Mouse (Mus musculus) activated CD4-positive, CD25-positive, alpha-beta regulatory T cell, adult 4 months (primary cell): ENCODE measurements around the gene Klk1b9. TPM values are rescaled to one million over a fixed set of nuclear protein-coding genes. Genes with fewer than 3 reads are reported as not detected.
"Not testable (repeated sequence)": the region's sequence is repeated elsewhere in the genome, so short reads cannot be mapped to it uniquely, and the experiment has no call there.

ENCODE experiments used
- ATAC-seq: one replicate; pipeline ENCODE4 v1.8.0; 2017
- polyA plus RNA-seq, 2 experiments: library from polyadenylated mRNA; unstranded; fragments of 100-300 nt; shearing (Covaris generic); gene quantifications; one replicate each; pipeline ENCODE4 v1.2.1; 2017

The Klk1b9 gene
- not detected for polyA plus RNA-seq

DNA sequence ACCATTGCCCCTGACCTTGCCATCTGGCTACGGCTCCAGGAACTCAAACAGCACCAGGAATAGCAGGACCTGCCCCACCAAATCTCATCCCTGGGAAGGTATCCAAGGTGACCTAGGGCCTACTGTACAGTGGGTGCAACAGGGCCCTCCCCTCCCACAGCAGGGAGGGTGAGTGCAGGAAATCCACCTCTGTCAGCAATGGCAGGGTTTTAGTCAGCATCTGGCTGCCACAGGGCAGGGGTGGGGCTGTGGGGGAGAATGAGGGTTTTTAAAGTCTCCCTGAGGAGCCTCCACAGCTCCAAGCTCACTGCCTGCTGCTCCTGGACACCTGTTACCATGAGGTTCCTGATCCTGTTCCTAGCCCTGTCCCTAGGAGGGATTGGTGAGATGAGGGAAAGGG lies at the start of gene Klk1b9:
TSS of gene Klk1b9 (plus strand) at position 301 of the 400 bp plus-strand sequence.
- ATAC-seq: not testable (repeated sequence)

DNA sequence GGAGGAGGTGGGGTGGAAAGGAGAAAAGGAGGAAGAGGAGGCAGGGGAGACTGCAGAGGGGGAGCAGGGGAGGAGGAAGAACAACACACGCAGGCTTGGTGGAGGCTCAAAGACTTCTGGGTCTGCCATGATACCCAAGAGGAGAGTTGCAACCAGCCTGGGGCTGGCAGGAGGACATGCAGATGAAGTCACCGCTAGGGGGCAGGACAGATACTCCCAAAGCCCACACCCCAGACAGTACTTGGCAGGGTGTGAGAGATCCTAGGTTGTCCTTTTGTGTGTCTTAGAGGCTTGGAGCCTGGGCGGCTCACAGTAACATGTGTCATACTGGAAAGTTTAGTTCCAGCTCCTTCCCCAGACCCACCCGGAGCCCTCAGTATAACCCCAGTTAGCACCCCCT lies 47.3 kb upstream of the Klk1b9 start:
- no peak for ATAC-seq

DNA sequence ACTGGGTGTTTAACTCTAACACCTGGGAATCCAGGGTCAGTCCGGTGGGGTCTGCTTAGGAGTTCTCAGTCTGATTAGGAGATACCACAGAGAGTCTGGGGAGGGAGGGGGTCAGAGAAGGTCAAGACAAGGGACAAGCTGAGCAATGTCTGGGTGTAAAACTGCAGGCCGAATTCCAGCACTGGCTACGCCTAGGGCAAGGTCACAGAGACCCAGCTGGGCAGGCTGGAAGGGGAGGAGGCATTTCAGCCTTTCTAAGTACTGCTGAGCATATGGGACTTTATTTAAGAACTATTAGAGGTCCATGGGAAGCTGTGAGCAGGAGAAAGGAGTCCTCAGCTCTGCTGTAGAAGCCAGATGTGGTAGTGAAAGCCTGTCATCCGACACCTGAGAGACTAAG lies 43.5 kb upstream of the Klk1b9 start:
- no peak for ATAC-seq

DNA sequence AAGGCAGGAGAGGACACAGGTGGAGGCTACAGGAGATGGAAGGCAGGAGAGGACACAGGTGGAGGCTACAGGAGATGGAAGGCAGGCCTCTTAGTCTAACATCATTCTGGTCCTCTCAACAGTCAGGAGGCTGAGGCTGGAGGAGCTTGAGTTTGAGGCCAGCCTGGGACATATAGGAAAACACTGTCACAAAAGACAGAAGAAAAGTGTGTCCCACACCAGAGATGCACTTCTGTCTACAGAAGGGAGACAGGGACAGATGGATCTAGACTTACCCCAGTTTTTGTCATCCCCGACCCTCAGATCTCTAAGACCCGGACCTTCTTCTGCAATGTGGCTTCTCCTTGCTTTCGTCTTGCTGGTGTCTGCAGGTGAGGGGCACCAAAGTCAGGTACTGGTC lies 42.4 kb upstream of the Klk1b9 start, which contains the start of gene Klk15:
TSS of gene Klk15 (plus strand) at position 301 of the 400 bp plus-strand sequence.
- no peak for ATAC-seq

DNA sequence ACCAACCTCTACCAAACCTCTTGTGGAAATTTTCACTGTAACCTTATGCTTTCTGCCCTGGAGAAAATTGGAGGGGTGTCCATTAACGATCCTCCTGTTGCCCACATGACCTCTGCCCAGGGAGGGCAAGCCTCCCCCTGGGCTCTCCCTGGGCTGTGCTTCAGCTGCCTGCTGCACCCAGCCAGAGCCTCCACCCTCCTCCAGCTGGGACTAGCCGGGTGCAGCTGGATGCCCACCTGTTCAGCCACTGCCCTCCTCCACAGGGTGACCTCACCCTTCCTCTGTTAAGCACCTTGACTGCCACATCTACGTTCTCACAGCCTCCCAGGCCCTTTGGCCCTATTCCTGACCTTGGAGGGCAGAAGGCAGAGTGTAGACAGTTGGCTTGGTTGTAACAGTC lies 41.1 kb upstream of the Klk1b9 start:
- ATAC-seq: no peak

DNA sequence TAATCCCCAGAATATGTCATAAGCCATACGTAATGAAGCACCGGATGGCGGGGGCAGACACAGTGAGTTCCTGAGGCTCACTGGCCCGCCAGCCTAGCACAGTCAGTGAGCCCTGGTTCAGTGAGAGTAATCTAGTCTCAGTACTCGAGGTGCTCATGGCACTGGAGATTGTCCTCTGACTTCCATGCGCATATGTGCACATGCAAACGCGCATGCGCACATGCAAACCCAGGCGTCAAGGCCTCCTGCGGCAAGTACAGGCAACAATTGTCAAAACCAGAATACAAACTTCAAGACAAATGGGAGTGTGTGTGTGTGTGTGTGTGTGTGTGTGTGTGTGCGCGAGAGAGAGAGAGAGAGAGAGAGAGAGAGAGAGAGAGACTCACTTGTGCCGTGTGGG lies 39.3 kb upstream of the Klk1b9 start:
- no peak for ATAC-seq

DNA sequence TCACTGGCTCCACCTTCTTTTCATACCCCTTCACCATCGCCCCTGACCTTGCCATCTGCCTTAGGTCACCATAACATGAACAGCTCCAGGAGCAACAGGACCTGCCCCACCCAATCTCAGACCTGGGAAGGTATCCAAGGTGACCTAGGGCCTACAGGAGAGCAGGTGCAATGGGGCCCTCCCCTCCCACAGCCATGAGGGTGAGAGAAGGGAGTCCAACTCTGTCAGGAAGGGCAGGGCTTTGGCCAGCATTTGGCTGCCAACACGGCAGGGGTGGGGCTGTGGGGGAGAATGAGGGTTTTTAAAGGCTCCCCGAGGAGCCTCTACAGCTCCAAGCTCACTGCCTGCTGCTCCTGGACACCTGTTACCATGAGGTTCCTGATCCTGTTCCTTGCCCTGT lies 33.6 kb upstream of the Klk1b9 start:
- ATAC-seq: not testable (repeated sequence)

DNA sequence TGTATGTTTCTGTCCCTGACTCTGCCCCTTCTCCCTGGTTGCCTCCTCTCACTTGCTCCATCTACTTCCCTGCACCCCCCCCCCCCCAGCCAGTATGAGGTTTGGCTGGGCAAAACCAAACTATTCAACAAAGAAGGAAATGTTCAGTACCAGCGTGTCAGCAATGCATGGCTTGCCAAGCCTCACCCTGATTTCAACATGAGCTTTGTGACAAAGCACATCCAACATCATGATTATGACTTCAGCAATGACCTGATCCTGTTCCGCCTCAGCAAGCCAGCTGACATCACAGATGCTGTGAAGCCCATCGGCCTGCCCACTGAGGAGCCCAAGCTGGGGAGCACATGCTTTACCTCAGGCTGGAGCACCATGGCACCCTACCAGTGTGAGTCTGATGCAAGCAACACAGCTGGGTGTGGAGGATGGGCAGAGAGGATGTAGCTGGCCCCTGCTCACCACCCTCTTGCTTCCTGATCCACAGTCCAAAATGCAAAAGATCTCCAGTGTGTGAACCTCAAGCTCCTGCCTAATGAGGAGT lies 31.1 kb upstream of the Klk1b9 start:
- no peak for ATAC-seq

DNA sequence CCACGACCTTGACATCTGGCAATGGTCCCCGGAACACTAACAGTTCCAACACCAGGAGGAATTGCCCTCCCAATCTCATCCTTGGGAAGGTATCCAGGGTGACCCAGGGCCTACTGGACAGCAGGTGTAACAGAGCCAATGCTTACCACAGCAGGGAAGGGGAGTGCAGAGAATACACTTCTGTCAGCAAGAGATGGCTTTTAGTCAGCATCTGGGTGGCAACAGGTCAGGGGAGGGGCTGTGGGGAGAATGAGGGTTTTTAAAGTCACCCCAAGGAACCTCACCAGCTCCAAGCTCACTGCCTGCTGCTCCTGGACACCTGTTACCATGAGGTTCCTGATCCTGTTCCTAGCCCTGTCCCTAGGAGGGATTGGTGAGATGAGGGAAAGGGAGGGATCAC lies 25.5 kb upstream of the Klk1b9 start, which contains the start of gene Klk1b8:
TSS of gene Klk1b8 (plus strand) at position 301 of the 400 bp plus-strand sequence.
- no peak for ATAC-seq

DNA sequence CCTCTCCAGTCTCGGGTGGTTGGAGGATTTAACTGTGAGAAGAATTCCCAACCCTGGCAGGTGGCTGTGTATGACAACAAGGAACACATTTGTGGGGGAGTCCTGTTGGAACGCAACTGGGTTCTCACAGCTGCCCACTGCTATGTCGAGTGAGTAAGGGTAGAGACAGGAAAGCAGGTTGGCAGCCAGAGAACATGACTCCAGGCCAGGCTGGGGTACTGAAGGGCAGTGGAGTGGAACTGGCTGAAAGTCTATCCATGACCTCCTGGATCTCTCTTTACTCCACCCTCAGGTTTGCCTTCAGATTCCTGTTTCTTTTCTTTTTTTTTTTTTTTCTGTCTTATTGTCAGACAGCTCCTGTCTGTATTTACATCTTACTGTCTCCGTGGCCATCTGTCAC lies 23.2 kb upstream of the Klk1b9 start:
- no peak for ATAC-seq

DNA sequence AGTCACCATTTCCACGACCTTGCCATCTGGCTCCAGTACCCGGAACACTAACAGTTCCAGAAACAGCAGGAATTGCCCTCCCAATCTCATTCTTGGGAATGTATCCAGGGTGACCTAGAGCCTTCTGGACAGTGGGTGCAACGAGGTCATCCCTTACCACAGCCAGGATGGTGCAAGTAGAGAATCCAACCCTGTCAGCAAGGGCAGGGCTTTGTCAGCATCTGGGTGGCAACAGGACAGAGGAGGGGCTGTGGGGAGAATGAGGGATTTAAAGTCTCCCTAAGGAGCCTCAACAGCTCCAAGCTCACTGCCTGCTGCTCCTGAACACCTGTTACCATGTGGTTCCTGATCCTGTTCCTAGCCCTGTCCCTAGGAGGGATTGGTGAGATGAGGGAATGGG lies 9.4 kb upstream of the Klk1b9 start, which contains the start of gene Klk1b1:
TSS of gene Klk1b1 (plus strand) at position 301 of the 400 bp plus-strand sequence.
- ATAC-seq: no peak

DNA sequence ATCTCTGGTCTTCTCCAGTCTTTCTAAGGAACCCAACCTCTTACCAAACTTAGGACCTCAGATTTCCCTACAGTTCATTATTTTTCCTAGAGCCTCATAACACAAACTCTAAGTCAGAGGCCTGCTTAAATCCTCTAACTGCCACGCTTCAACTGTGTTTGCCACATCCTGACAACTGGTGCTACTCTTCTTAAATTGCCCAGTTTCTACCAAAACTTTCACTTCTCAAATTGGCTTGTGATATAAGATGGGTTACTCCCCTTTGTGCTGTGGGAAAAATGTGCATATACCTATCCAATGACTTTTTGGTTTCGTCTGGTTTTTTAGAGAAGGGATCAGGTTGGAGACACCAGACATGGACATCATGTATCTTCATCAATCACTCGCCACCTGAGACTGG lies 8.8 kb upstream of the Klk1b9 start:
- no peak for ATAC-seq

DNA sequence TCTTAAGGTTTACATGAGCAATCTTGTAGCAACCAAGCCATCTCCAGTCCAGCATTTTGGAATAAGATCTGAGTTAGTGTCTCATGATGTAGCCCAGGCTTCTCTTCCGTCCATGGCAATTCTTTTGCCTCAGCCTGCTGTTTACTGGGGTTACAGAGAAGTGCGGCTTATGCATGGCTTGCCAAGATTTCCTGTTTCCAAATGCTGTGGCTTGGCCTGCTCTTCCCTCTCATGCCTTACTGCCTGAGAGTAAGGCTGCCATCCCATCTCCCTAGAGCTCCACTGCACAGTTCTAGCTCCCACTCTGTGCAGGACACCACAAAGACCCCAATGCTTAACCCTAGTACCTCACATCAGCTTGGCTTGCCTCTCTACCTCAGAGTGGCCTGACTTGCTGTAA lies 8.2 kb upstream of the Klk1b9 start:
- no peak for ATAC-seq

DNA sequence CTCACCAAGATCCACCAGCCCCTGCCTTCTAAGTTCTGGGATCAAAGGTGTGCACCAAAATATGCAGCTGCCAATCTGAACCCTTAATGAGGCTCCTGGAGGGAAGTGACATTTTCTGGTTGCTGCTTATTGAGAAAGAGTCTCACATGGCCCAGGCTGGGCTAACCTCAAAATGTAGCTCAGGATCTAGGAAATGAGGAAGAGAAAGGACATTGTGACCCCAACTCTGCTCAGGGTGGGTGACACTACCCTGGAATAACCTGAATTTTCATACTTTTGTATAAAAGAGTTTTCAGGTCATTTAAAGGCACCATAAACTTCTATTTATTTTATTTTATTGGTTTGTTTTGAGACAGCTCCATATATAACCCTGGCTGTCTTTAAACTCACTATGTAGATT lies 9.8 kb downstream of the Klk1b9 start:
- no peak for ATAC-seq

DNA sequence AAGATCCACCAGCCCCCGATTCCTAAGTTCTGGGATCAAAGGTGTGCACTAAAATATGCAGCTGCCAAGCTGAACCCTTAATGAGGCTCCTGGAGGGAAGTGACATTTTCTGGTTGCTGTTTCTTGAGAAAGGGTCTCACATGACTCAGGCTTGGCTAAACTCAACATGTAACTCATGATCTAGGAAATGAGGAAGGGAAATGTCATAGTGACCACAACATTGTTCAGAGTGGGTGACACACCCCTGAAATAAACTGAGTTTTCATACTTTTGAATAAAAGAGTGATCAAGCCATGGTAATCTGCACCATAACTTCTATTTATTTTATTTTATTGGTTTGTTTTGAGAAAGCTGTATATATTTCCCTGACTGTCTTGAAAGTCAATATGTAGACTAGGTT lies 19.0 kb downstream of the Klk1b9 start:
- not testable (repeated sequence) for ATAC-seq

DNA sequence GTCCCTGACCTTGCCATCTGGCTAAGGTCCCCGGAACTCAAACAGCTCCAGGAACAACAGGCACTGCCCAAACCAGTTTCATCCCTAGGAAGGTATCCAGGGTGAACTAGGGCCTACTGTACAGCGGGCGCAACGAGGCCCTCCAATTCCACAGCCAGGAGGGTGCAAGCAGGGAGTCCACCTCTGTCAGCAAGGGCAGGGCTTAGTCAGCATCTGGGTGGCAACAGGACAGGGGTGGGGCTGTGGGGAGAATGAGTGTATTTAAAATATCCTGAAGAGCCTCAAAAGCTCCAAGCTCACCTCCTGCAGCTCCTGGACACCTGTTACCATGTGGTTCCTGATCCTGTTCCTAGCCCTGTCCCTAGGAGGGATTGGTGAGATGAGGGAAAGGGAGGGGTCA lies 19.7 kb downstream of the Klk1b9 start, which contains the start of gene Klk1b11:
TSS of gene Klk1b11 (plus strand) at position 301 of the 400 bp plus-strand sequence.
- ATAC-seq: not testable (repeated sequence)

DNA sequence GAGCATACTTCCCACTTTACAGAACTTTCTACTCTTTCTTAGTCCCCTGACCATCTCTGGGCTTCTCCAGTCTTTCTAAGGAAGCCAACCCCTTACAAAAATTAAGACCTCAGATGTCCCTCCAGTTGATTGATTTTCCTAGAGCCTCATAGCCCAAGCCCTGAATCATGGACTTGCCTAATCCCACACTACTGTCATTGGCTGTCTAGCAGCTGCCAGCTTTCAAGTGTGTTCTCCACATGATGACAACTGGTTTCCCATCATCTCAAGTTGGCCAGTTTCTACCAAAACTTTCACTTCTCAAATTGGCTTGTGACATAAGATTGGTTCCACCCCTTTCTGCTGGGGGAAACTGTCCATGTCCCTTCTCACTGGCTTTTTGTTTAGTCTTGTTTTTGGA lies 29.0 kb downstream of the Klk1b9 start:
- ATAC-seq: no peak

DNA sequence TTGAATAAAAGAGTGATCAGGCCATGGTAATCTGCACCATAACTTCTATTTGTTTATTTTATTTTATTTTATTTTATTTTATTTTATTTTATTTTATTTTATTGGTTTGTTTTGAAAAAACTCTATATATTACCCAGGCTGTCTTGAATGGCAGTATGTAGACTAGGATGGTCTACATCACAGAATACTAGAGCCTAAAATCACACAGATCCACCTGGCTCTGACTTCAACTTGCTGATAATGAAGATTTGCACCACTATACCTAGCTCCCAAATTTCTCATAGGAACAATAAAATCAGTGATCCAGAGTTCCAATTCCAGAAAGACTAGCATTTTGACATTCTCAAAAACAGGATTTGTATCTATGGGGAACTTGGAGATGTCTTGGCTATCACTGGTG lies 36.0 kb downstream of the Klk1b9 start, which contains the start of gene Klk1b26:
TSS of gene Klk1b26 (plus strand) at position 301 of the 400 bp plus-strand sequence.
- not testable (repeated sequence) for ATAC-seq

DNA sequence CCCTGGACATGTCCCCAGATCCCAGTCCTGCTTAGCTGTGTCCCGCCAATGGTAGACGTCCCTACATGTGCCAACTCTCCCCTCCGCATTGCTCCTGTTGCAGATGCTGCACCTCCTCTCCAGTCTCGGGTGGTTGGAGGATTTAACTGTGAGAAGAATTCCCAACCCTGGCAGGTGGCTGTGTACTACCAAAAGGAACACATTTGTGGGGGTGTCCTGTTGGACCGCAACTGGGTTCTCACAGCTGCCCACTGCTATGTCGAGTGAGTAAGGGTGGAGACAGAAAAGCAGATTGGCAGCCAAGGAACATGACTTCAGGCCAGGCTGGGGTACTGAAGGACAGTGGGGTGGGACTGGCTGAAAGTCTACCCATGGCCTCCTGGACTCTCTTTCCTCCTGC lies 38.8 kb downstream of the Klk1b9 start:
- not testable (repeated sequence) for ATAC-seq

DNA sequence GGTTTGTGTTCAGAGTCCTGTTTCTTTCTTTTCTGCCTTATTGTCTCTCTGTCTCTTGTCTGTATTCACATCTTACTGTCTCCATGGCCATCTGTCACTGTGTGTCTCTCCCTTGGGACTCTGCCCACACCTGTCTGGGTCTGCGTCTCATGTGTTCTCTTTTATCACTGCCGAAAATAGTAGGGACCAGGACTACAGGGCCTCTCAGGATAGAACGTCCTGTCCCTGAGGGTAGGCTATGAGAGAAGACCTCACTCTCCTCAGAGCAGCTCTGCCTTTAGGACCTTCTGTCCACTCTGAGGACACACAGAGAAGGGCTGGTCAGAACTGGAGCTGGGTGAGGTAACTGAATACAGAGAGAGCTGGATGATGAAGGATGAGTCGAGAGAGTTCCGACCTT lies 39.2 kb downstream of the Klk1b9 start:
- no peak for ATAC-seq
